Mouse (Mus musculus): ENCODE results near the gene Alg9.

DNA sequence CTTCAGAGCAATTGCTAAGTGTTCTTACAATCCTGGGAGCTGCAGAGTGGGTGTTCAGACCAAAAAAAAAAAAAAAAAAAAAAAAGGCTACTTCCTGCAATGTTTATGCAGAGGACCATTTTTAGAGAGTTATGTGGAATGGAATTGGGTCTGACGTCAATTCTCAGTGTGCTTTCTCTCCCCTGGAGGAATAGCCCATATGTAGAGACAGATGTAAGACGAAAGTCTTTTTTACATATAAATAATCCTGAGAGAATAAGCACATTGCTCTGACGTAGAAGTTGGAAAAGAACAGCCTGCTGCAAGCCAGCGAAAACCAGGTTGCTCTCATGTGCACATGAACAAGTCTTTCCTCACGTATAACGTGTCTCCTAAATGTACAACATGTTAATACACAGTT lies 44.9 kb downstream of the Alg9 start:
- TF ChIP-seq POLR2A (IDR thresholded peaks at IDR 0.05; ENCODE audit: low read depth, low read length): no peak
- no peak for TF ChIP-seq CTCF (IDR thresholded peaks at IDR 0.05; ENCODE audit: borderline replicate concordance, insufficient read depth, low read length)

Data from embryonic fibroblast, embryonic 13.5 days (primary cell).